13 mouse cellular contexts compared by ENCODE assay signal in the genomic region with DNA sequence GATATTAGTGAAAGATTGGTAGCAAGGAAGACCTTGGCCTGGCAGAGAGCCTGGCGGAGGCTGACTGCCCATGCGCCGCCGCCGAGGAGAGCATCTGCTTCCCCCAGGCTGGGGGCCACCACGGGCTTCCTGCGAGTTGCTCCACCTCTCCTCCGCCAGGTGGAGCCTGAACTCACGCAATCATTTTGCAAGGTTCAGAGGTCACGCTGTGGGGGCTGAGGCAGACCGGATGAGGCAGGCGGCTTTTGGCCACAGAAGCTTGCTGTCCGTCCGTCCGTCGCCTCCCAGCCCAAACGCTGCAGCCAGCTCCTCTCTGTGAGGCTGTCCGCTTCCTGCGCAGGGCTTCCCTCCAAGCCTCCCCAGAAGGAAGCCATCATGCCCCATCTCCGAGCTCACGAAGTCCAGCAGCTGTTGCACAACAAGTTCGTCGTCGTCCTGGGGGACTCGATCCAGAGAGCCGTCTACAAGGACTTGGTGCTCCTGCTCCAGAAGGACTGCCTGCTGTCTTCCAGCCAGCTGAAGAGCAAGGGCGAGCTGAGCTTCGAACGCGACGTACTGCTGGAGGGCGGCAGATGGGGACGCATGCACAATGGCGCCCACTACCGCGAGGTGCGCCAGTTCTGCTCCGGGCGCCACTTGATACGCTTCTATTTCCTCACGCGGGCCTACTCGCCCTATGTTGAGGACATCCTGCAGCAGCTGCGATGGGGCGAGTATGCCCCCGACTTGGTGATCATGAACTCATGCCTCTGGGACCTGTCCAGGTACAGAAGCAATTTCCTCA.
"Had no signal": no experiment of that assay in that cellular context is flagged by ENCODE, and none has a peak within 500 bp of the region (broad histone marks: within the 10 kb centered on the region; RNA-seq: fewer than 3 reads in every experiment).

No protein-coding gene starts in this region.

- H3K9ac ChIP-seq: kidney, embryonic 15.5 days; limb, embryonic 13.5 days; liver, embryonic 14.5 days; midbrain, embryonic 12.5 days had no signal

- DNase-seq: kidney, adult 2 months; kidney, postnatal 14 days; left cerebral cortex, postnatal 4 days; lung, adult 18-20 months; lung, postnatal 36 days; right cerebral cortex, postnatal 14 days; thymus, postnatal 4 days had no signal

- H3K36me3 ChIP-seq: kidney, embryonic 15.5 days; limb, embryonic 13.5 days; midbrain, embryonic 12.5 days had no signal

- H3K4me3 ChIP-seq: kidney, embryonic 15.5 days; limb, embryonic 13.5 days; midbrain, embryonic 12.5 days had no signal

- ATAC-seq: midbrain, embryonic 16.5 days had no signal

- H3K27ac ChIP-seq: kidney, embryonic 15.5 days; limb, embryonic 13.5 days; liver, embryonic 14.5 days; midbrain, embryonic 12.5 days; stomach, postnatal 0 days had no signal

- H3K4me2 ChIP-seq: kidney, embryonic 15.5 days; limb, embryonic 13.5 days; midbrain, embryonic 12.5 days had no signal

- H3K27me3 ChIP-seq: kidney, embryonic 15.5 days; limb, embryonic 13.5 days; midbrain, embryonic 12.5 days had no signal

- H3K4me1 ChIP-seq: kidney, embryonic 15.5 days; limb, embryonic 13.5 days; midbrain, embryonic 12.5 days had no signal
